Mouse (Mus musculus): Measurements from ENCODE around the gene Cpeb3.

- TF ChIP-seq CTCF (IDR thresholded peaks at IDR 0.05; ENCODE audit: control insufficient read depth, insufficient read depth, low read length) (no peak), POLR2A (IDR thresholded peaks at IDR 0.05; ENCODE audit: borderline replicate concordance, control insufficient read depth, low read depth, low read length) (peak; percentile 80; the same call in 1 of the 2 replicates)
These were observed 862 bp downstream of the Cpeb3 start, which contains the start of gene March5 for GRCm38 (mm10) chr19:37207303-37208175.

All from bone marrow, adult 2 months (tissue).